Mouse (Mus musculus): Measurements from ENCODE around the gene Tex48. TPM values are rescaled to one million over a fixed set of nuclear protein-coding genes. Genes with fewer than 3 reads are reported as not detected.

Tex48 gene
- polyA plus RNA-seq (2014; fragmentation: Nextera tagmentation; extraction: Ambion mirVana), result not detected in 2 replicates

GRCm38 (mm10) chr4:63622378-63622835 lies at the start of gene Tex48:
Gene Tex48 (minus strand): TSS chr4:63622428.
- Histone ChIP-seq H3K36me3 (ENCODE audit: control insufficient read depth, insufficient read depth, low read length) (no peaks in the 10 kb centered on the region), H3K4me2 (ENCODE audit: low read depth, low read length, severe bottlenecking) (no peak within 1 kb of the TSS), H3K4me1 (replicated peaks; ENCODE audit: control insufficient read depth, insufficient read depth, low read length) (no peaks in the 10 kb centered on the region), H3K27ac (ENCODE audit: low read depth, low read length) (no peak within 1 kb of the TSS), H3K27me3 (ENCODE audit: control insufficient read depth, insufficient read depth, low read length) (no peaks in the 10 kb centered on the region), H3K4me3 (ENCODE audit: low read depth, low read length) (no peak within 1 kb of the TSS), H3K9ac (ENCODE audit: low read length) (no peak within 1 kb of the TSS), H3K9me3 (ENCODE audit: control insufficient read depth, low read length) (no peaks in the 10 kb centered on the region)
- WGBS, result 56% methylated on average over 5 of the region's 5 CpGs
- ATAC-seq (replicated peaks; ENCODE audit: low FRiP score) (0 out of 2 replicates have a peak, but pooled peaks have one; percentile 24), DNase-seq (ENCODE audit: low spot score) (peak; percentile 76)

GRCm38 (mm10) chr4:63668255-63668654 lies 46.0 kb upstream of the Tex48 start:
- DNase-seq (ENCODE audit: low spot score) (no peak), ATAC-seq (replicated peaks; ENCODE audit: low FRiP score) (no peak)
- Histone ChIP-seq H3K4me3 (ENCODE audit: low read depth, low read length) (no peak overlapping the region), H3K4me2 (ENCODE audit: low read depth, low read length, severe bottlenecking) (no peak overlapping the region), H3K9ac (ENCODE audit: low read length) (no peak overlapping the region), H3K27me3 (ENCODE audit: control insufficient read depth, insufficient read depth, low read length) (no peaks in the 10 kb centered on the region), H3K4me1 (replicated peaks; ENCODE audit: control insufficient read depth, insufficient read depth, low read length) (no peaks in the 10 kb centered on the region), H3K9me3 (ENCODE audit: control insufficient read depth, low read length) (no peaks in the 10 kb centered on the region), H3K36me3 (ENCODE audit: control insufficient read depth, insufficient read depth, low read length) (no peaks in the 10 kb centered on the region), H3K27ac (ENCODE audit: low read depth, low read length) (no peak overlapping the region)
- 80% methylated on average over 4 of the region's 4 CpGs for WGBS

- WGBS, result 78% methylated on average over 7 of the region's 7 CpGs
- Histone ChIP-seq H3K36me3 (ENCODE audit: control insufficient read depth, insufficient read depth, low read length) (no peaks in the 10 kb centered on the region), H3K4me3 (ENCODE audit: low read depth, low read length) (no peak overlapping the region), H3K9me3 (ENCODE audit: control insufficient read depth, low read length) (no peaks in the 10 kb centered on the region), H3K9ac (ENCODE audit: low read length) (no peak overlapping the region), H3K4me1 (replicated peaks; ENCODE audit: control insufficient read depth, insufficient read depth, low read length) (no peaks in the 10 kb centered on the region), H3K27me3 (ENCODE audit: control insufficient read depth, insufficient read depth, low read length) (no peaks in the 10 kb centered on the region), H3K27ac (ENCODE audit: low read depth, low read length) (no peak overlapping the region), H3K4me2 (ENCODE audit: low read depth, low read length, severe bottlenecking) (no peak overlapping the region)
- DNase-seq (ENCODE audit: low spot score) (no peak), ATAC-seq (replicated peaks; ENCODE audit: low FRiP score) (peak; percentile 36; the same call in 1 of the 2 replicates)
Observed at GRCm38 (mm10) chr4:63665738-63666137, 43.5 kb upstream of the Tex48 start.

- Histone ChIP-seq H3K4me1 (replicated peaks; ENCODE audit: control insufficient read depth, insufficient read depth, low read length) (0 out of 2 replicates have a peak, but pooled peaks cover 4% of the 10 kb centered on the region), H3K4me2 (ENCODE audit: low read depth, low read length, severe bottlenecking) (no peak within 1 kb of the TSS), H3K4me3 (ENCODE audit: low read depth, low read length) (no peak within 1 kb of the TSS), H3K9me3 (ENCODE audit: control insufficient read depth, low read length) (no peaks in the 10 kb centered on the region), H3K9ac (ENCODE audit: low read length) (no peak within 1 kb of the TSS), H3K27me3 (ENCODE audit: control insufficient read depth, insufficient read depth, low read length) (no peaks in the 10 kb centered on the region; the same call in 1 of the 2 replicates), H3K27ac (ENCODE audit: low read depth, low read length) (no peak within 1 kb of the TSS), H3K36me3 (ENCODE audit: control insufficient read depth, insufficient read depth, low read length) (no peaks in the 10 kb centered on the region)
- DNase-seq (ENCODE audit: low spot score) (no peak), ATAC-seq (replicated peaks; ENCODE audit: low FRiP score) (no peak)
- 94% methylated on average over 6 of the region's 6 CpGs for WGBS
Observed at GRCm38 (mm10) chr4:63663279-63663678, 41.1 kb upstream of the Tex48 start, which contains the start of gene Gm11214. Gene Gm11214 (minus strand): TSS chr4:63663379.

- DNase-seq (ENCODE audit: low spot score) (no peak), ATAC-seq (replicated peaks; ENCODE audit: low FRiP score) (no peak)
- Histone ChIP-seq H3K4me2 (ENCODE audit: low read depth, low read length, severe bottlenecking) (no peak overlapping the region), H3K36me3 (ENCODE audit: control insufficient read depth, insufficient read depth, low read length) (no peaks in the 10 kb centered on the region), H3K9ac (ENCODE audit: low read length) (no peak overlapping the region), H3K4me1 (replicated peaks; ENCODE audit: control insufficient read depth, insufficient read depth, low read length) (0 out of 2 replicates have a peak, but pooled peaks cover 4% of the 10 kb centered on the region), H3K27me3 (ENCODE audit: control insufficient read depth, insufficient read depth, low read length) (no peaks in the 10 kb centered on the region; the same call in 1 of the 2 replicates), H3K27ac (ENCODE audit: low read depth, low read length) (no peak overlapping the region), H3K9me3 (ENCODE audit: control insufficient read depth, low read length) (no peaks in the 10 kb centered on the region), H3K4me3 (ENCODE audit: low read depth, low read length) (no peak overlapping the region)
- WGBS, result 28% methylated on average over 1 of the region's 1 CpGs
Observed at GRCm38 (mm10) chr4:63661857-63662256, 39.6 kb upstream of the Tex48 start.

- Histone ChIP-seq H3K9ac (ENCODE audit: low read length) (no peak overlapping the region), H3K4me3 (ENCODE audit: low read depth, low read length) (no peak overlapping the region), H3K27ac (ENCODE audit: low read depth, low read length) (no peak overlapping the region), H3K4me1 (replicated peaks; ENCODE audit: control insufficient read depth, insufficient read depth, low read length) (0 out of 2 replicates have a peak, but pooled peaks cover 4% of the 10 kb centered on the region), H3K4me2 (ENCODE audit: low read depth, low read length, severe bottlenecking) (no peak overlapping the region), H3K9me3 (ENCODE audit: control insufficient read depth, low read length) (no peaks in the 10 kb centered on the region), H3K36me3 (ENCODE audit: control insufficient read depth, insufficient read depth, low read length) (no peaks in the 10 kb centered on the region), H3K27me3 (ENCODE audit: control insufficient read depth, insufficient read depth, low read length) (no peaks in the 10 kb centered on the region; the same call in 1 of the 2 replicates)
- 10% methylated on average over 1 of the region's 1 CpGs for WGBS
- ATAC-seq (replicated peaks; ENCODE audit: low FRiP score) (peak; percentile 85), DNase-seq (ENCODE audit: low spot score) (no peak)
Observed at GRCm38 (mm10) chr4:63661426-63661825, 39.2 kb upstream of the Tex48 start.

GRCm38 (mm10) chr4:63659775-63660174 lies 37.5 kb upstream of the Tex48 start:
- Histone ChIP-seq H3K27ac (ENCODE audit: low read depth, low read length) (no peak overlapping the region), H3K4me2 (ENCODE audit: low read depth, low read length, severe bottlenecking) (no peak overlapping the region), H3K9ac (ENCODE audit: low read length) (no peak overlapping the region), H3K9me3 (ENCODE audit: control insufficient read depth, low read length) (no peaks in the 10 kb centered on the region), H3K4me1 (replicated peaks; ENCODE audit: control insufficient read depth, insufficient read depth, low read length) (0 out of 2 replicates have a peak, but pooled peaks cover 4% of the 10 kb centered on the region), H3K27me3 (ENCODE audit: control insufficient read depth, insufficient read depth, low read length) (no peaks in the 10 kb centered on the region; the same call in 1 of the 2 replicates), H3K36me3 (ENCODE audit: control insufficient read depth, insufficient read depth, low read length) (no peaks in the 10 kb centered on the region), H3K4me3 (ENCODE audit: low read depth, low read length) (no peak overlapping the region)
- DNase-seq (ENCODE audit: low spot score), result no peak
- no peak for ATAC-seq (replicated peaks; ENCODE audit: low FRiP score)
- WGBS, result 94% methylated on average over 1 of the region's 1 CpGs

GRCm38 (mm10) chr4:63659086-63659485 lies 36.9 kb upstream of the Tex48 start:
- Histone ChIP-seq H3K4me3 (ENCODE audit: low read depth, low read length) (no peak overlapping the region), H3K27ac (ENCODE audit: low read depth, low read length) (no peak overlapping the region), H3K4me2 (ENCODE audit: low read depth, low read length, severe bottlenecking) (no peak overlapping the region), H3K36me3 (ENCODE audit: control insufficient read depth, insufficient read depth, low read length) (no peaks in the 10 kb centered on the region), H3K27me3 (ENCODE audit: control insufficient read depth, insufficient read depth, low read length) (no peaks in the 10 kb centered on the region; the same call in 1 of the 2 replicates), H3K4me1 (replicated peaks; ENCODE audit: control insufficient read depth, insufficient read depth, low read length) (0 out of 2 replicates have a peak, but pooled peaks cover 4% of the 10 kb centered on the region), H3K9me3 (ENCODE audit: control insufficient read depth, low read length) (no peaks in the 10 kb centered on the region), H3K9ac (ENCODE audit: low read length) (no peak overlapping the region)
- no peak for DNase-seq (ENCODE audit: low spot score)
- no peak for ATAC-seq (replicated peaks; ENCODE audit: low FRiP score)
- WGBS, result 5% methylated on average over 4 of the region's 4 CpGs

GRCm38 (mm10) chr4:63654381-63654780 lies 32.2 kb upstream of the Tex48 start:
- no peak overlapping the region for H3K27ac ChIP-seq (ENCODE audit: low read depth, low read length)
- no peak overlapping the region for H3K4me3 ChIP-seq (ENCODE audit: low read depth, low read length)
- H3K4me1 ChIP-seq (replicated peaks; ENCODE audit: control insufficient read depth, insufficient read depth, low read length), result 0 out of 2 replicates have a peak, but pooled peaks cover 4% of the 10 kb centered on the region
- DNase-seq (ENCODE audit: low spot score) (no peak), ATAC-seq (replicated peaks; ENCODE audit: low FRiP score) (no peak)
- H3K9me3 ChIP-seq (ENCODE audit: control insufficient read depth, low read length), result no peaks in the 10 kb centered on the region
- no peaks in the 10 kb centered on the region for H3K36me3 ChIP-seq (ENCODE audit: control insufficient read depth, insufficient read depth, low read length)
- H3K4me2 ChIP-seq (ENCODE audit: low read depth, low read length, severe bottlenecking), result no peak overlapping the region
- no peaks in the 10 kb centered on the region for H3K27me3 ChIP-seq (ENCODE audit: control insufficient read depth, insufficient read depth, low read length)
- H3K9ac ChIP-seq (ENCODE audit: low read length), result no peak overlapping the region
- WGBS, result 75% methylated on average over 1 of the region's 1 CpGs
